Mouse (Mus musculus) urinary bladder, postnatal 0 days (tissue): ENCODE data around the gene C130026I21Rik. TPM values are rescaled to one million over a fixed set of nuclear protein-coding genes. Genes with fewer than 3 reads are reported as not detected.

Experiments used
- microRNA-seq: library from miRNA; unstranded; fragments of <30 nt; microRNA quantifications from one replicate; pipeline ENCODE4, GENCODE M21; 2016
- polyA plus RNA-seq: library from polyadenylated mRNA; unstranded; fragments of >200 nt; fragmentation: Nextera tagmentation; extraction: Ambion mirVana; gene quantifications from 2 replicates; pipeline ENCODE4 v1.2.1, GENCODE M21; 2015

C130026I21Rik gene
- polyA plus RNA-seq, result 6.7 and 9.0 TPM in 2 replicates

DNA sequence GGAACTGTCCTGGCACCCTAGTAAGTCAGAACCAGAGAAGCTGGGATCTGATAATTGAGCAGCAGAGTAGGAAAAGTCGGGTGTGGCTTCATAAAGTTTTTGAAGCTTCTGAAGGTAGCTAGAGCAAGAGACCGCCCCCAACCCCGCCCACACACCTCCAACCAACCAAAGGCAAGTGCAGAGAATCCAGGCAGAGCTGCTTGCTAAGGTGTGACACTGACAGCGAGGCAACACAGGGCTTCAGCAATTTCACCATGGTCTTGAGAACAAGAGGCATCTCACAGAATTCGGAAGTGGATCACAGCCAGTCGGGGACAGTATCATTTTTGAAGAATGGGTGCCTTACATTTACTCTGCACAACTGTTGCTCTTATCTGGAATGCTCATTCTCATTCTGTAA is at the start of gene C130026I21Rik:
TSS of gene C130026I21Rik (minus strand) at position 101 of the 400 bp plus-strand sequence.

DNA sequence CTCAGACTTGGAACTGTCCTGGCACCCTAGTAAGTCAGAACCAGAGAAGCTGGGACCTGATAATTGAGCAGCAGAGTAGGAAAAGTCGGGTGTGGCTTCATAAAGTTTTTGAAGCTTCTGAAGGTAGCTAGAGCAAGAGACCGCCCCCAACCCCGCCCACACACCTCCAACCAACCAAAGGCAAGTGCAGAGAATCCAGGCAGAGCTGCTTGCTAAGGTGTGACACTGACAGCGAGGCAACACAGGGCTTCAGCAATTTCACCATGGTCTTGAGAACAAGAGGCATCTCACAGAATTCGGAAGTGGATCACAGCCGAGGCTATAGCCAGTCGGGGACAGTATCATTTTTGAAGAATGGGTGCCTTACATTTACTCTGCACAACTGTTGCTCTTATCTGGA is 160.6 kb downstream of the C130026I21Rik start, which contains the start of gene A530032D15Rik:
TSS of gene A530032D15Rik (minus strand) at position 101 of the 400 bp plus-strand sequence.

DNA sequence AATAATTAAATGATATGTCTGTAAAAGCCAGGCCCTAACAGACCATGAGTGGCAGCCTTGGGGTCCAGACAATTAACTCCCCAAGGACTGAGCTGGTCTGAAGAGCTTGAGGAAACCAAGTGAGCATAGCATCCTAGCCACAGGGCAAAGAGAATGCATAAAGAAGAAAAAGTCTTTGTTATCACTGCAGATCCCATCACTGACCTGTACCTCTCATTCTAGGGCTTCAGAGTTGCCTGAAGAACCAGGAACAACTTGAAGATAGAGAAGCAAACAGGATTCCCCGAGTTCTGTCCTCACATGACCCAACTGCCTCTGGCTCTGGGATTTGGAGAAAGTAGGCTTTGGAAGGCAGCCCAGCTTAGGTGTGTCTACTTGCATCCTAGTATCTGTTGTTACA is 170.5 kb downstream of the C130026I21Rik start, which contains the start of gene Gm10553:
TSS of gene Gm10553 (plus strand) at position 301 of the 400 bp plus-strand sequence.

Small RNAs within 50 kb of the gene (microRNA-seq; reads per million reads assigned to microRNA genes)
- gene Gm27907, result not detected

Other genes with a start within 250 kb of the C130026I21Rik start
- gene Gm10553, start 170.4 kb downstream of the C130026I21Rik start, polyA plus RNA-seq, result not detected in 2 replicates
- not detected in 2 replicates for gene A530032D15Rik, start 160.7 kb downstream of the C130026I21Rik start, polyA plus RNA-seq